Mouse (Mus musculus): Measurements from ENCODE around the gene Nxph1.

- TF ChIP-seq CTCF (IDR thresholded peaks at IDR 0.05; ENCODE audit: low read depth) = no peak
- TF ChIP-seq EP300 (IDR thresholded peaks at IDR 0.05; ENCODE audit: low read depth) = no peak
Measured at GRCm38 (mm10) chr6:8956743-8957528, 8.7 kb downstream of the Nxph1 start.
